Mouse (Mus musculus) erythroblast, adult 5-6 weeks (primary cell): ENCODE data around the gene Midn. TPM values are rescaled to one million over a fixed set of nuclear protein-coding genes. Genes with fewer than 3 reads are reported as not detected.

Experiments used
- total RNA-seq, 2 experiments: library from RNA; stranded (forward) in 1 of 2; stranded (reverse) in 1 of 2; fragments of 150-400 nt in 1 of 2; fragments of 200-764, 138-1000 nt in 1 of 2; gene quantifications; 2 replicates each; pipeline versions ENCODE4 v1.2.3 to v1.2.4; 2015 to 2017; ENCODE audit warnings: low replicate concordance in 2 of 2

Gene Midn
- total RNA-seq, 2 experiments from 2014 or later, result 3.9 to 5.0 TPM

Other genes with a start within 250 kb of the Midn start
Only the 30 nearest of the 32 such genes appear.
- gene Gm26602, start 237.4 kb upstream of the Midn start, total RNA-seq (2015; ENCODE audit: low replicate concordance), result not detected in 2 replicates
- gene Gm26602, start 237.4 kb upstream of the Midn start, total RNA-seq (2017; ENCODE audit: low replicate concordance), result not detected in 2 replicates
- not detected in 2 replicates for gene Kiss1r, start 231.3 kb upstream of the Midn start, total RNA-seq (2015; ENCODE audit: low replicate concordance)
- 0.14 TPM in 1 of 2 replicates, not detected in the other for gene Kiss1r, start 231.3 kb upstream of the Midn start, total RNA-seq (2017; ENCODE audit: low replicate concordance)
- 42.8 and 46.1 TPM in 2 replicates for gene R3hdm4, start 227.1 kb upstream of the Midn start, total RNA-seq (2015; ENCODE audit: low replicate concordance)
- gene R3hdm4, start 227.1 kb upstream of the Midn start, total RNA-seq (2017; ENCODE audit: low replicate concordance), result 25.0 and 28.3 TPM in 2 replicates
- 6.3 and 8.8 TPM in 2 replicates for gene Arid3a, start 221.2 kb upstream of the Midn start, total RNA-seq (2015; ENCODE audit: low replicate concordance)
- gene Arid3a, start 221.2 kb upstream of the Midn start, total RNA-seq (2017; ENCODE audit: low replicate concordance), result 10.5 and 14.7 TPM in 2 replicates
- 4.0 and 7.5 TPM in 2 replicates for gene Wdr18, start 188.1 kb upstream of the Midn start, total RNA-seq (2015; ENCODE audit: low replicate concordance)
- gene Wdr18, start 188.1 kb upstream of the Midn start, total RNA-seq (2017; ENCODE audit: low replicate concordance), result 2.5 and 14.2 TPM in 2 replicates
- not detected in 2 replicates for gene Grin3b, start 177.6 kb upstream of the Midn start, total RNA-seq (2015; ENCODE audit: low replicate concordance)
- not detected in 2 replicates for gene Grin3b, start 177.6 kb upstream of the Midn start, total RNA-seq (2017; ENCODE audit: low replicate concordance)
- 13.6 and 29.6 TPM in 2 replicates for gene Tmem259, start 163.9 kb upstream of the Midn start, total RNA-seq (2015; ENCODE audit: low replicate concordance)
- 12.8 and 22.6 TPM in 2 replicates for gene Tmem259, start 163.9 kb upstream of the Midn start, total RNA-seq (2017; ENCODE audit: low replicate concordance)
- gene Cnn2, start 159.7 kb upstream of the Midn start, total RNA-seq (2015; ENCODE audit: low replicate concordance), result 33.8 and 46.6 TPM in 2 replicates
- 30.0 and 73.0 TPM in 2 replicates for gene Cnn2, start 159.7 kb upstream of the Midn start, total RNA-seq (2017; ENCODE audit: low replicate concordance)
- 14.4 and 18.2 TPM in 2 replicates for gene Abca7, start 151.8 kb upstream of the Midn start, total RNA-seq (2015; ENCODE audit: low replicate concordance)
- gene Abca7, start 151.8 kb upstream of the Midn start, total RNA-seq (2017; ENCODE audit: low replicate concordance), result 19.4 and 27.7 TPM in 2 replicates
- gene Arhgap45, start 131.6 kb upstream of the Midn start, total RNA-seq (2015; ENCODE audit: low replicate concordance), result 23.1 and 31.6 TPM in 2 replicates
- 28.6 and 35.8 TPM in 2 replicates for gene Arhgap45, start 131.6 kb upstream of the Midn start, total RNA-seq (2017; ENCODE audit: low replicate concordance)
- gene Polr2e, start 108.5 kb upstream of the Midn start, total RNA-seq (2015; ENCODE audit: low replicate concordance), result 23.6 and 33.4 TPM in 2 replicates
- 4.5 and 9.9 TPM in 2 replicates for gene Polr2e, start 108.5 kb upstream of the Midn start, total RNA-seq (2017; ENCODE audit: low replicate concordance)
- gene Gpx4, start 101.1 kb upstream of the Midn start, total RNA-seq (2015; ENCODE audit: low replicate concordance), result 108 and 169 TPM in 2 replicates
- gene Gpx4, start 101.1 kb upstream of the Midn start, total RNA-seq (2017; ENCODE audit: low replicate concordance), result 96.3 and 123 TPM in 2 replicates
- gene Sbno2, start 42.7 kb upstream of the Midn start, total RNA-seq (2015; ENCODE audit: low replicate concordance), result 9.2 and 12.5 TPM in 2 replicates
- 17.1 and 20.9 TPM in 2 replicates for gene Sbno2, start 42.7 kb upstream of the Midn start, total RNA-seq (2017; ENCODE audit: low replicate concordance)
- gene Stk11, start 32.5 kb upstream of the Midn start, total RNA-seq (2015; ENCODE audit: low replicate concordance), result 47.7 and 60.0 TPM in 2 replicates
- gene Stk11, start 32.5 kb upstream of the Midn start, total RNA-seq (2017; ENCODE audit: low replicate concordance), result 152 and 195 TPM in 2 replicates
- gene Atp5d, start 9.6 kb upstream of the Midn start, total RNA-seq (2015; ENCODE audit: low replicate concordance), result 43.3 and 48.8 TPM in 2 replicates
- 12.1 and 17.3 TPM in 2 replicates for gene Atp5d, start 9.6 kb upstream of the Midn start, total RNA-seq (2017; ENCODE audit: low replicate concordance)
- gene Cbarp, start 7.4 kb upstream of the Midn start, total RNA-seq (2015; ENCODE audit: low replicate concordance), result not detected in 2 replicates
- not detected in 2 replicates for gene Cbarp, start 7.4 kb upstream of the Midn start, total RNA-seq (2017; ENCODE audit: low replicate concordance)
- gene Cirbp, start 17.7 kb downstream of the Midn start, total RNA-seq (2015; ENCODE audit: low replicate concordance), result 3.6 and 3.7 TPM in 2 replicates
- 14.6 and 16.3 TPM in 2 replicates for gene Cirbp, start 17.7 kb downstream of the Midn start, total RNA-seq (2017; ENCODE audit: low replicate concordance)
- 7.5 TPM in 1 of 2 replicates, not detected in the other for gene 1600002K03Rik, start 24.7 kb downstream of the Midn start, total RNA-seq (2015; ENCODE audit: low replicate concordance)
- gene 1600002K03Rik, start 24.7 kb downstream of the Midn start, total RNA-seq (2017; ENCODE audit: low replicate concordance), result 5.9 TPM in 1 of 2 replicates, not detected in the other
- gene Efna2, start 31.2 kb downstream of the Midn start, total RNA-seq (2015; ENCODE audit: low replicate concordance), result not detected in 2 replicates
- gene Efna2, start 31.2 kb downstream of the Midn start, total RNA-seq (2017; ENCODE audit: low replicate concordance), result not detected in 2 replicates
- gene Mum1, start 78.2 kb downstream of the Midn start, total RNA-seq (2015; ENCODE audit: low replicate concordance), result 1.3 and 4.4 TPM in 2 replicates
- gene Mum1, start 78.2 kb downstream of the Midn start, total RNA-seq (2017; ENCODE audit: low replicate concordance), result 14.7 and 24.0 TPM in 2 replicates
- gene Ndufs7, start 100.8 kb downstream of the Midn start, total RNA-seq (2015; ENCODE audit: low replicate concordance), result 25.7 and 25.9 TPM in 2 replicates
- gene Ndufs7, start 100.8 kb downstream of the Midn start, total RNA-seq (2017; ENCODE audit: low replicate concordance), result 13.0 and 14.2 TPM in 2 replicates
- gene Gamt, start 112.7 kb downstream of the Midn start, total RNA-seq (2015; ENCODE audit: low replicate concordance), result not detected in 2 replicates
- 0.77 TPM in 1 of 2 replicates, not detected in the other for gene Gamt, start 112.7 kb downstream of the Midn start, total RNA-seq (2017; ENCODE audit: low replicate concordance)
- gene Dazap1, start 113.2 kb downstream of the Midn start, total RNA-seq (2015; ENCODE audit: low replicate concordance), result 13.8 and 17.1 TPM in 2 replicates
- 29.8 and 35.3 TPM in 2 replicates for gene Dazap1, start 113.2 kb downstream of the Midn start, total RNA-seq (2017; ENCODE audit: low replicate concordance)
- gene Rps15, start 144.2 kb downstream of the Midn start, total RNA-seq (2015; ENCODE audit: low replicate concordance), result 509 and 541 TPM in 2 replicates
- gene Rps15, start 144.2 kb downstream of the Midn start, total RNA-seq (2017; ENCODE audit: low replicate concordance), result 422 and 457 TPM in 2 replicates
- not detected in 2 replicates for gene Apc2, start 147.7 kb downstream of the Midn start, total RNA-seq (2015; ENCODE audit: low replicate concordance)
- 0.09 and 0.14 TPM in 2 replicates for gene Apc2, start 147.7 kb downstream of the Midn start, total RNA-seq (2017; ENCODE audit: low replicate concordance)
- gene 2310011J03Rik, start 172.3 kb downstream of the Midn start, total RNA-seq (2015; ENCODE audit: low replicate concordance), result 6.1 and 12.7 TPM in 2 replicates
- 3.5 and 3.7 TPM in 2 replicates for gene 2310011J03Rik, start 172.3 kb downstream of the Midn start, total RNA-seq (2017; ENCODE audit: low replicate concordance)
- 1.0 TPM in 1 of 2 replicates, not detected in the other for gene Pcsk4, start 181.2 kb downstream of the Midn start, total RNA-seq (2015; ENCODE audit: low replicate concordance)
- gene Pcsk4, start 181.2 kb downstream of the Midn start, total RNA-seq (2017; ENCODE audit: low replicate concordance), result not detected in 2 replicates
- gene Reep6, start 181.7 kb downstream of the Midn start, total RNA-seq (2015; ENCODE audit: low replicate concordance), result 1.7 and 6.0 TPM in 2 replicates
- gene Reep6, start 181.7 kb downstream of the Midn start, total RNA-seq (2017; ENCODE audit: low replicate concordance), result 2.0 and 4.5 TPM in 2 replicates
- gene Adamtsl5, start 200.1 kb downstream of the Midn start, total RNA-seq (2015; ENCODE audit: low replicate concordance), result 0.21 and 0.77 TPM in 2 replicates
- 0.17 TPM in 1 of 2 replicates, not detected in the other for gene Adamtsl5, start 200.1 kb downstream of the Midn start, total RNA-seq (2017; ENCODE audit: low replicate concordance)
- gene Plk5, start 208.2 kb downstream of the Midn start, total RNA-seq (2015; ENCODE audit: low replicate concordance), result not detected in 2 replicates
- not detected in 2 replicates for gene Plk5, start 208.2 kb downstream of the Midn start, total RNA-seq (2017; ENCODE audit: low replicate concordance)